Mouse (Mus musculus) limb, embryonic 11.5 days (tissue): ENCODE measurements around the gene Gpr161. TPM values are rescaled to one million over a fixed set of nuclear protein-coding genes. Genes with fewer than 3 reads are reported as not detected.
A peak's percentile ranks its signal among the peaks of the same experiment; 100 is the strongest.

ENCODE experiments used
- ATAC-seq: fragments of 200-750 bp; cut with Nextera tagmentation; 2 replicates; pipeline ENCODE4 v1.8.0; 2017; ENCODE audit warnings: low read depth; ENCODE audit not compliant: insufficient number of reproducible peaks, low FRiP score, low TSS enrichment
- DNase-seq: peaks from one replicate; pipeline ENCODE4 v3.0.0-alpha.2; 2015; ENCODE audit warnings: low spot score
- H3K27ac ChIP-seq: fragments of 300-500 bp; sonication (generic); replicated peaks from 2 replicates; pipeline ENCODE4 v1.5.1; 2014; ENCODE audit warnings: low read depth, mild to moderate bottlenecking, low read length
- H3K27me3 ChIP-seq: fragments of 300-500 bp; sonication (generic); 2 replicates; pipeline ENCODE4 v1.6.1; 2014; ENCODE audit warnings: mild to moderate bottlenecking, low read length, mixed read lengths; ENCODE audit not compliant: control insufficient read depth, insufficient read depth
- H3K36me3 ChIP-seq: fragments of 300-500 bp; sonication (generic); 2 replicates; pipeline ENCODE4 v1.6.1; 2014; ENCODE audit warnings: mild to moderate bottlenecking, low read length, moderate library complexity, mixed read lengths; ENCODE audit not compliant: control insufficient read depth, insufficient read depth
- H3K4me1 ChIP-seq: fragments of 300-500 bp; sonication (generic); 2 replicates; pipeline ENCODE4 v1.6.1; 2014; ENCODE audit warnings: low read length, mixed read lengths; ENCODE audit not compliant: control insufficient read depth, insufficient read depth
- H3K4me2 ChIP-seq: fragments of 300-500 bp; sonication (generic); 2 replicates; pipeline ENCODE4 v1.6.1; 2014; ENCODE audit warnings: low read depth, mild to moderate bottlenecking, moderate library complexity; ENCODE audit not compliant: severe bottlenecking
- H3K4me3 ChIP-seq: fragments of 300-500 bp; sonication (generic); 2 replicates; pipeline ENCODE4 v1.5.1; 2014; ENCODE audit warnings: low read depth, low read length
- H3K9ac ChIP-seq: fragments of 300-500 bp; sonication (generic); 2 replicates; pipeline ENCODE4 v1.6.1; 2014; ENCODE audit warnings: mild to moderate bottlenecking, low read length
- H3K9me3 ChIP-seq: fragments of 300-500 bp; sonication (generic); 2 replicates; pipeline ENCODE4 v1.6.1; 2016; ENCODE audit warnings: low read length; ENCODE audit not compliant: control insufficient read depth
- WGBS: fragments of 180-500 bp; shearing (Covaris S2); extraction: QIAGEN DNeasy Blood & Tissue Kit; methylation state at CpG from one replicate; pipeline ENCODE4 v1.1.7; 2014; 5-methylcytosine and 5-hydroxymethylcytosine counted together
- polyA plus RNA-seq: library from polyadenylated mRNA; unstranded; fragments of >200 nt; fragmentation: Nextera tagmentation; extraction: Ambion mirVana; gene quantifications from 2 replicates; pipeline ENCODE4 v1.2.1, GENCODE M21; 2014

Gpr161 gene
- polyA plus RNA-seq, 1 experiment from 2014 or later: 2.0 TPM

DNA sequence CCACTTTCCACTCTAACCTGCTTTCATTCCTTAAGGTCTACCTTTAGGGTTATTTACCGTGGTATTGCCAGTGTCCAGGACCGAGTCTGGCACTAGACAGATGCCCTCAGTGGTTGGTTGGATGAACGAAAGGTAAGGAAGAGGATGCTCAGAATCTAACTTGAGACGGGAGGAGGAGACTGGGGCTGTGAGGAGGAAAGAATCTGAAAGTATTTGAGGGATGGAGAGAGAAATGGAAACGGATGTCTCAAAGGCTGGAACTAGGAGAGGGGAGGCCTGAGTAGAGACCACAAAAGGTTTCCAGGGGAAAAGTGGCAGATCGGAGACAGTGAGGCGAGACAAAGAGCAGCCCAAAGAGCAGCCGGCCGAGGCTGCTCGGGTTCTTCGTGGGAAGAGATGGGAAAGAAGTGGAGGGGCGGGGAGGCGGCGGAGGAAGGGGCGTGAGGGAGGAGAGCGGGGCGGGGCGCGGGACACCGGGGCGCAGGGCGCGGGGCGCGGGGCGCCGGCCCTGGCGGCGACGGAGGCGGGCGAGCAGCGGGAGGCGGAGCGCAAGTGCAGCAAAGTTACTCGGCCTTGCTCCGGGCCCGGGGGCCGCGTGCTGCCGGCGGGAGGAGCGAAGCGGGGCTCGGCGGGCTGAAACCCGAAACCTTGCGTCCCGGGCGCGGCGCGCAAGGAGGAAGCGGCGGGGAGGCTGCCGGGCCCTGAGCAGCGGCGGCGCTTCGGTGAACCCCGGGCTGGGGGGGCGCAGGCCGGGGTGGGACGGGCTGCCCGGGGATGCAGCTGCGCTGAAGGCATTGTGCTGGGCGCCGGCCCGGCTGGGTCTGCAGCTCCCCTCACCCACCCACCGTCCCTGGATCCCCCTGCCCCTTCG is 14.0 kb upstream of the Gpr161 start:
- H3K9ac ChIP-seq: peak overlapping the region; percentile 90
- 1% methylated on average over 28 of the region's 71 CpGs for WGBS
- DNase-seq: peak; percentile 84

DNA sequence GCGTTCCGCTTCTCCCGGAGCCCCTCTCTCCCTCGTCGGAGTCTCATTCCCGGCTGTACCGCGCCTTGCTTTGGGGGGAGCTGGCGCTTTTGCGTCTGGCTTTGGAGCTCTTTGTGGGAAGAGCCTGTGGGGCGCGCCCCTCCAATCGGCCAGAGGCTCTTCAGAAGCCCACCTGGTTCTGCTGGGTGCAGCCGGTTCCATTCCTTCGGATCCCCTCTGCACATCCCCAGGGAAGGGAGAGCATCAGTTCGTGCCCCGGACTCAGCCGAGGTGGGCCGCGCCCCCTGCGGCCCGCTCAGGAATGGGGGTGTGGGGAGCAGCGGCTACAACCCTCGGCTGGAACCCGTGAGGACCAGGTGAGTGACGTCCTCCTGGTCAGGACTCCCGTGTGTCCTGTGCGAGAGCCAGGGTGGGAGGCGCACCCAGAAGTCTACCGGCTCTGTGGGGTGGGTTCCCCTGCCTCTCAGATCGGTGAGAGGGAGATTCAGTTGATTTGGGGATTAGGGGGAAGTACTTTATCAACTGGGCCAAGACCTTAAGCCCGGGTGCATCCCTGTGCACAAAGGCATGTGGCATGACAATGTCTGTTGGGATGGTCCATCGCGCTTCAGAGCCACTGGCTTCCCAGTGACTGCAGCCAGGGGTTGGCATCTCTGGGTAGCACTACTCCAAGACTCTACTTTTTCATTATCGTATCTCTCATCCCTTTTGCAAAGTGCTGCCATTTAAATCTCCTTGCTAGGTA is 13.2 kb upstream of the Gpr161 start:
- H3K9ac ChIP-seq: peak overlapping the region; percentile 90
- under 1% methylated on average over 35 of the region's 35 CpGs for WGBS
- peak overlapping the region; percentile 72 for H3K4me3 ChIP-seq
- no peaks in the 10 kb centered on the region for H3K27me3 ChIP-seq
- ATAC-seq (peak; percentile 48), DNase-seq (no peak)
- H3K4me1 ChIP-seq: peaks cover 7% of the 10 kb centered on the region
- H3K9me3 ChIP-seq: no peaks in the 10 kb centered on the region
- no peaks in the 10 kb centered on the region for H3K36me3 ChIP-seq
- peak overlapping the region; percentile 93 for H3K4me2 ChIP-seq
- H3K27ac ChIP-seq: peak overlapping the region; percentile 90

More for the DNA sequence above, 14.0 kb upstream of the Gpr161 start:
- Histone ChIP-seq H3K4me2 (peak overlapping the region; percentile 93), H3K4me1 (peaks cover 7% of the 10 kb centered on the region), H3K27me3 (no peaks in the 10 kb centered on the region), H3K4me3 (peak overlapping the region; percentile 72), H3K27ac (peak overlapping the region; percentile 90), H3K9me3 (no peaks in the 10 kb centered on the region), H3K36me3 (no peaks in the 10 kb centered on the region)
- peak; percentile 88 for ATAC-seq

DNA sequence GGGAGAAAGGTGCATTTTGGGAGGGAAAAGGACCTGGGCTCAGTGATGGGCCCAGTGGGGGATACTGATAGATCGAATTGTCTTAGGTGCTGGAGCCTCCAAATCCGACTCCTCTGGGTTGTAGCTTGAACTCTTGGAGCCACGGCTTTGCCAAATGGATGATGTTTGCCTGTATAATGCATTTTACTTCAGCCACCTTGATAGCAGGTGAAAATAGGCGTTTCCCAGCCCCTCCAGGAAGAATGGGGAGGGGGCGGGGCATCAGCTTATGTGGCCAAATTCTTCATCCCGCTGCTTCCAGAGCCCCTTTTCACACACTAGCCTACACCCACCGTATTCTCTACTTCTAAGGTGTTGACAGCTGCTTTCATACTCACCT is 12.6 kb upstream of the Gpr161 start:
- H3K27me3 ChIP-seq: no peaks in the 10 kb centered on the region
- ATAC-seq: no peak
- no peak overlapping the region for H3K27ac ChIP-seq
- no peaks in the 10 kb centered on the region for H3K9me3 ChIP-seq
- peak overlapping the region; percentile 72 for H3K4me3 ChIP-seq
- H3K4me2 ChIP-seq: peak overlapping the region; percentile 93
- no peaks in the 10 kb centered on the region for H3K36me3 ChIP-seq
- DNase-seq: no peak
- peak overlapping the region; percentile 90; the same call in 1 of the 2 replicates for H3K9ac ChIP-seq
- H3K4me1 ChIP-seq: peaks cover 7% of the 10 kb centered on the region
- WGBS: 9% methylated on average over 7 of the region's 7 CpGs

DNA sequence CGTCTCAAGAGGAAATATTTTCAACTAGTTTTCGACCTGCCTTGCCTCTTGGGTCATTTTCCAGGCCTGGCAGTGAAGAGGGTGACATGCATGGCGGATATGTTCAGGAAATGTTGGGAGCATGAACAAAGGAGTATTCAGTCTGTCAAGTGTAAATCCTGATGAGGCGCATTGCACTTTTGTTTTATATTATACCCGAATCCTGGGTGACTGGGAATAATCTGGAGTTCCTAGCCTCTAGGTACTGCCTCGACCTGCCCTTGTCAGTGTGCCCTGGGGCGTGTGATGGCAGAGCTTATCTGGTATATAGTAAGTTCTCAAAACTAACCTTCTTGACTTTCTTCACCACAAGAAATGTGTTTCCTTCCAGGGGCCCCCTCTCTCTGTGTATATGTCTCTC is 11.5 kb upstream of the Gpr161 start:
- Histone ChIP-seq H3K9ac (no peak overlapping the region), H3K9me3 (no peaks in the 10 kb centered on the region), H3K4me3 (no peak overlapping the region), H3K36me3 (no peaks in the 10 kb centered on the region), H3K27ac (no peak overlapping the region), H3K4me1 (peaks cover 7% of the 10 kb centered on the region), H3K4me2 (no peak overlapping the region), H3K27me3 (no peaks in the 10 kb centered on the region)
- DNase-seq (no peak), ATAC-seq (no peak)
- 85% methylated on average over 7 of the region's 7 CpGs for WGBS

DNA sequence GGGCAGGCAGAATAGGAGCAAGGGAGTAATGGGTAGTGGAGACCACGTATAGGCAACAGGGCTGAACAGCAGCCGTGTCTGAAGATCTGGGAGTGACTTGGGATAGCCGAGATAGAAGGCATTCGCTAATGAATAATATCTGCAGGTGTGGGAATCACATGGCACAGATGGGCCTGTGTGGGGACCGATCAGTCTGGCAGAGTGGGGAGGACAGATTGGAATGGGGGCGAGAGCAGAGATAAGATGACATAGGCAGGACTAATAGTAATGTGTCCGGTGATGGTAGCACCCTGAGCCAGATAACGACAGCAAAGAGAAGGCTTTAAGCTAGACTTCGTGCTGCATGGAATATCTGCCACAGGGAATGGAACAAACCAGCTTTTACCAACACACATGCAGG is 7.4 kb upstream of the Gpr161 start:
- DNase-seq (no peak), ATAC-seq (no peak)
- Histone ChIP-seq H3K9ac (no peak overlapping the region), H3K4me2 (no peak overlapping the region), H3K36me3 (no peaks in the 10 kb centered on the region), H3K4me1 (no peaks in the 10 kb centered on the region), H3K9me3 (no peaks in the 10 kb centered on the region), H3K4me3 (no peak overlapping the region), H3K27me3 (no peaks in the 10 kb centered on the region), H3K27ac (no peak overlapping the region)
- 92% methylated on average over 9 of the region's 9 CpGs for WGBS

DNA sequence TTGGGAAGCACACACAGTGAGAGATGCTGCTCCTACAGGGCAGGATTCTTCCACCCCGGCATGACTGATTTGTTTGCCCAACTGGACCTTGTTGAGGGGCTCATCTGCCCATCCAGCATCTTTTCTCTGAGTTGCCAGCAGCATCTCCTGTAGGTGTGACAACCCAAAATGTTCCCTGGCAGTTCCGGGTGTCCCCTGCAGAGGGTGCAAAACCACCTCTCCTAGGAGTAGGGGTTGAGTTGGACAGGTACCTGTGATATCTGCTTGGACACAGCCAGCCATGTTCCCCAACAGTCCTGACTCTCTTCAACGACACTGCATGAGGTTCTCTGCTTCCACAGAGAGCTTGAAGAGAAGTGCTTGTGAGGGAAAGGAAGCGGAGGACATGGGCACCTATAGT is 5.8 kb upstream of the Gpr161 start:
- ATAC-seq (no peak), DNase-seq (peak; percentile 29)
- no peak overlapping the region for H3K4me3 ChIP-seq
- H3K27me3 ChIP-seq: no peaks in the 10 kb centered on the region
- H3K4me2 ChIP-seq: no peak overlapping the region
- 94% methylated on average over 4 of the region's 4 CpGs for WGBS
- no peaks in the 10 kb centered on the region for H3K9me3 ChIP-seq
- H3K4me1 ChIP-seq: no peaks in the 10 kb centered on the region
- no peaks in the 10 kb centered on the region for H3K36me3 ChIP-seq
- no peak overlapping the region for H3K9ac ChIP-seq
- H3K27ac ChIP-seq: no peak overlapping the region

DNA sequence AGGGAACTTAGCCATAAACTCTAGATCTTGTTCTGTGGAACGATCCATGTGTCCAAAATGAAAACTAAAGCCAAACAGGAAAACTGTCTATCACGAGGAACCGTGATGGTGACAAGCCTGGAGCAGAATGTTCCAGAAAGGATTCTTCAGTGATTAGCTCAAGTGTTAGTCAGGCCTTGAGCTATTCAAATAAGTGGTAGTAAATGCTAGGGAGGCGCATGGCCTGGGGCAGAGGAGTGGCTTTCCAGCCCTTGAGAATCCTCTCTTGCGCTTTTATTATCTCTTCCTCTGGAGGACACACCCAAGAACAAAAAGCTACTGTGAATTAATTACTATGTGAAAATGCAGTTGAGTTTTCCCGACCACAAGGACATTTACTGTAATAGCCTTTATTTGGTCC is 4.0 kb upstream of the Gpr161 start:
- Histone ChIP-seq H3K4me2 (no peak overlapping the region), H3K27me3 (no peaks in the 10 kb centered on the region), H3K4me3 (no peak overlapping the region), H3K4me1 (no peaks in the 10 kb centered on the region), H3K9me3 (no peaks in the 10 kb centered on the region), H3K36me3 (no peaks in the 10 kb centered on the region), H3K27ac (no peak overlapping the region), H3K9ac (no peak overlapping the region)
- DNase-seq (no peak), ATAC-seq (no peak)
- WGBS: 92% methylated on average over 6 of the region's 6 CpGs

DNA sequence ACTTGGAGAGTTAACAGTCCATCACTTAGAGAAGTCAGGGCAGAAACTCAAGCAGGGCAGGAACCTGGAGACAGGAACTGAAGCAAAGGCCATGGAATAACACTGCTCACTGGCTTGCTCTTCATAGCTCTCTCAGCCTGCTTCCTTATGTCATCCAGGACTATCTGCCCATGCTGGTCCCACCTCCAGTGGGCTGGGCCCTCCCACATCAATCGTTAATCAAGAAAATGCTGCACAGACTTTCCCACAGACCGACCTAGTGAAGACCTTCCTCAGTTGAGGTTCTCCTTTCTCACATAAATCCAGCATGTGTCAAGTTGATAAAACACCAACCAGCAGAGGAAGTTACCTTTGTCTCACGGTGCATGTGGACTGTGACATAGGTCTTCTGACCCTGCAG is 5.5 kb downstream of the Gpr161 start:
- Histone ChIP-seq H3K9me3 (no peaks in the 10 kb centered on the region), H3K27me3 (no peaks in the 10 kb centered on the region), H3K9ac (no peak overlapping the region), H3K36me3 (no peaks in the 10 kb centered on the region), H3K4me2 (no peak overlapping the region), H3K4me1 (no peaks in the 10 kb centered on the region), H3K4me3 (no peak overlapping the region), H3K27ac (no peak overlapping the region)
- no peak for ATAC-seq
- 67% methylated on average over 3 of the region's 3 CpGs for WGBS
- DNase-seq: no peak
